Mouse (Mus musculus): Measurements from ENCODE around the gene Leng9.

Leng9 gene

GRCm38 (mm10) chr7:4144046-4144445 lies 6.1 kb downstream of the Leng9 start:
- no peak for DNase-seq

DNA sequence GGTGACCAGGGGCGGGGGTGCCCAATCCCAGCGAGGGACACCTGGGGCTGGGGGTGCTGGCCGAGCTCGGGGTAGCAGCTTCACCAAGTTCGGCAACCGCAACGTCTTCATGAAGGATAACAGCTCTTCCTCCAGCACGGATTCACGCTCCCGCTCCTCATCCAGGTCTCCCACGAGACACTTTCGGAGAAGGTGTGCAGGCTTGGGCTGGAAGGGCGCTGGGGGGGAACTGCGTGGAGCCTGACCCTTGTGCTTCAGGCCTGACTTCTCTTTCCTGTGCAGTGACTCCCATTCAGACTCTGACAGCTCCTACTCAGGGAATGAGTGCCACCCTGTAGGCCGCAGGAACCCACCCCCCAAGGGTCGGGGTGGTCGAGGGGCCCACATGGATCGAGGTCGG lies 6.7 kb downstream of the Leng9 start:
- peak in 1 of 2 experiments; percentile 2 for DNase-seq

DNA sequence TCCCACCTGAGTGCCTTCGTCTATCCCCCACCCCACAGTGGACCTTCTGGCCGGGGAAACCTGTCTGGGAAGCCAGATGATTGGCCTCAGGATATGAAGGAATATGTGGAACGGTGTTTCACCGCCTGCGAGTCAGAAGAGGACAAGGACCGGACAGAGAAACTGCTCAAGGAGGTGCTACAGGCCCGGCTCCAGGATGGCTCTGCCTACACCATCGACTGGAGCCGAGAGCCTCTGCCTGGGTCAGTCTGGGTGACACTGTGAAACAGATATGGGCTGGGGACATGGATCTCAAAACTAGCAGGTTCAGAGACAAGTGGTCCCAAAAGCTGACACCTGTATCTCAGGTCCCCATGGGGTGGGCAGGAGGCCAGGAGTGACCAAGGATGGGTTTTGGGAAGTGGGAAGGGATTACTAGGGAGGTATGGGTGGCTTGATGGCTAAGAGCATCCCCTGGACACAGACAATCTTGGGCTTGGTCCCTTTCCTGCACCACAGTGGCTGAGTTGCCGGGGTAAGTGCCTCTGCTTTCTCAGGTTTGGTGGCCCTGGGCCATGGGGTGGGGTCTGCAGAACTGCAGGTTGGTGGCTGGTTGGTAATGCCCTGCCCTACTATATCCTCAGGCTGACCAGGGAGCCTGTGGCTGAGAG lies 7.3 kb downstream of the Leng9 start:
- DNase-seq, result peak in 1 of 2 experiments; percentile 4

DNA sequence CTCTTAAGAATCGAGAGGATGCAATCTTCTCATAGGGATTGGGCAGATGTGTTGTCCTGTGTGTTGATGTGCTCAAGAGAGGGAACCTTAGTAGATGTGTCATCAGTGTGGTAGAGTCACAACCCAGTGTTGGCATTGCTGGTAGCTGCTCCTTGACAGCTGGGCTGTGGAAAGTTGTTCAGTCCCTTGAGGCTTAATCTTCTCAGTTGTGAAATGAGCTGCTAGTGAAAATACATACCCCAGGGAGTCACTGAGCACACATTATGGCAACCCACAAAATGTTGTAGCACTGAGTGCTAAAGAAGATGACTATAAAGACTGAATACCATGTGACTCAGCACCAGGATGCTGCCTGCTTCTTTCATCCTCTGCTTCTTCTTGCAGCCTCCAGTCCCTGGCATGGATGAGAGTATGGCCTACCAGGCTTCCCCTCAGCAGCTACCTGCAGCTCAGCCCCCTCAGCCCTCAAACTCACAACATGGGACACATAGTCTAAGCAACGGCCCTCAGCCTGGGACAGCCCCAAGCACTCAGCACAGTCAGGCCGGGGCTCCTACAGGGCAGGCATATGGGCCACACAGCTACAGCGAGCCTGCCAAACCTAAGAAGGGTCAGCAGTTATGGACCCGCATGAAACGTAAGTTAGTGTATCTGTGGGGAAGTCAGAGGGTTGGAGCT lies 8.4 kb downstream of the Leng9 start:
- DNase-seq, result no peak

DNA sequence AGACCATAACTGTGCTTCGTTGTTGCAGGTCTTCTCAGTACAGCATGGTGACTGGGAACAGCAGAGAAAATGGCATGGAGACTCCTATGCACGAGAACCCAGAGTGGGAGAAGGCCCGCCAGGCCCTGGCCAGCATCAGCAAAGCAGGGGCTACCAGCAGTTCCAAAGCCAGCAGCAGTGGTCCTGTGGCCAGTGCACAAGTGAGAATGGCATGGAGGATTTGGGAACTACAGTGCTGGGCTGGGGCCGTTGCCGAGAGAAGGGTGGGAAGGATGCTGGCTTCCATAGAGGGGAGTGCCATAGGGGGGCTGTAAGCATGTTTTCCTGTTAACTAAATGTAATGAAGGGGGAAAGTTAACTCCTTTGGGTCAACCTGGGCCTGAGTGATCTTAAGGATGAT lies 10.8 kb downstream of the Leng9 start:
- DNase-seq, result no peak

GRCm38 (mm10) chr7:4138671-4139070 lies 11.5 kb downstream of the Leng9 start:
- DNase-seq, result peak in 1 of 2 experiments; percentile 1

GRCm38 (mm10) chr7:4138181-4138580 lies 12.0 kb downstream of the Leng9 start:
- peak in 1 of 2 experiments; percentile 2 for DNase-seq

- peak in 1 of 2 experiments; percentile 12 for DNase-seq
Observed at GRCm38 (mm10) chr7:4137746-4138145, 12.4 kb downstream of the Leng9 start.

GRCm38 (mm10) chr7:4136771-4137531 lies 13.2 kb downstream of the Leng9 start, which contains the start of gene Leng8:
Leng8 (plus strand) TSS chr7:4137039.
- DNase-seq, result peak; percentile 99 to 100

DNA sequence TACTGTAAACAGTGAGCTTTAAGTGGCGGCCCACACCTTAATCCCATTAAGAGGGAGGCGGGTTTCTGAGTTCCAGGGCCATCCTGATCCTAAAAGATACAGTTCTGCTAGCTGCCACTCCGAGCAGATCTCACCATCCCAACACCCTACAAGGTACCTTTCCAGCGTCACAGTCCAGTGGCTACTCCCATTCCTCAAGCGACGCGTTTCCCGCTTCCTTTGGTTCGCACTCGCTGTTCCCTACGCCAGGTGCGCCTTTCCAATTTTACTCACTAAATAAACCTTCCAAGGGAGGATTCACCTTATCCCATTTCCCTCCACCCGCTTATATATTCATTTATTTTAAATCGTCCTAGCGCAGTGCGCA lies 13.8 kb downstream of the Leng9 start:
- no peak for DNase-seq

DNA sequence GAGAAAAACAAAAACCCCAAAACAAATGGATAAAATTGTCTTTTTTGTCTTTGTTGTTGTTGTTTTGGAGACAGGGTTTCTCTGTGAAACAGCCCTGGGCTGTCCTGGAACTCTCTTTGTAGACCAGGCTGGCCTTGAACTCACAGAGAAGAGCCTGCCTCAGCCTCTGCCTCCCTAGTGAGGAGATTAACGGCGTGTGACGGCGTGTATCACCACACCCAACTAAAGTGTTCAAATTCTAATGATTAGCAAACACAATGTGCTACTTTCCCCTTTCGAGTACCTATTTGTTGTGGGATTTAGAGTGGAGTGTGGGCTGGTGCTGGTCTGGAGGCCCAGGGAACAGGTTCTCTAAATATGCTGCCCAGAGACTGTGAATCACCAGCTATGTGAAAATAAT lies 15.3 kb downstream of the Leng9 start:
- DNase-seq, result no peak

GRCm38 (mm10) chr7:4132998-4133397 lies 17.2 kb downstream of the Leng9 start:
- DNase-seq, result no peak

DNA sequence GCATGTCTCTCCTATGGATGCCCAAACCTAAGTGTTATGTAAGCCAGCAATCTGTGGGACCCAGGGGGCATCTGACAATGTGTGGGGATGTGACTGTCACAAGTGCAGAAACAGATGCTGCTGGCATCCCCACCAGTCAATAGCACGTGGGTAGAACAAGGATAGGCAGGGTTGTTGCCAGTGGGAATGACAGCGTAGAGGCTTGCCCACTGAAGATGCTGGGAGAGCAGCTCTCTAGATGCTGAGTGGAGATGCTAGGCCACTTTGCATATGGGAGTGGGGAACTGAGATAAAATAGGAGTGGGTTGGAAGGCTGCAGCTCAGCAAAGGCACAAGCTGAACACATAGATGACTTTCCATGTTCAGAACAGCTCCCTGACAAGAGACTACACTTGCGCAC lies 17.6 kb downstream of the Leng9 start:
- DNase-seq, result no peak

GRCm38 (mm10) chr7:4131964-4132363 lies 18.2 kb downstream of the Leng9 start:
- no peak for DNase-seq

- peak; percentile 89 to 93 for DNase-seq
Observed at GRCm38 (mm10) chr7:4130686-4131452, 19.3 kb downstream of the Leng9 start.

DNA sequence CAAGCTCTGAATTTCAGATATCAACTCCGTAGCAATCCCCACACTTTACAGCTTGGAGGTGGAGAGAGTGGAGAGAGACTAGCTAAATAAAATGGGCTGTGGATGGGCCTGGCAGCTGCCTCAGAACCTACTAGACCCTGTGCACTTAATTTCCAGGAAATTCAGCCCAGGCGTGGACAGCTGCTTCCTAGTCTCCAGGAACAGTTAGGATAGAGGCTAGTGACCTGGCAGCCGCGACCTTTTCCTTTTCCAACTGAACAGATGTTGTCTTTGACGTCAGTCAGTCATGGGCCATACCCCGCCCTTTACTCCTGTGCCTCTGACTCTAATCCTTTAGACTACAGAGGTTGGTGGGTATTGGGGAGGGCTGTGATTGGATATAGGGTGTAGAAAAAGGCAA lies 21.3 kb downstream of the Leng9 start:
- DNase-seq, result no peak

GRCm38 (mm10) chr7:4127894-4128293 lies 22.3 kb downstream of the Leng9 start:
- DNase-seq, result no peak

DNA sequence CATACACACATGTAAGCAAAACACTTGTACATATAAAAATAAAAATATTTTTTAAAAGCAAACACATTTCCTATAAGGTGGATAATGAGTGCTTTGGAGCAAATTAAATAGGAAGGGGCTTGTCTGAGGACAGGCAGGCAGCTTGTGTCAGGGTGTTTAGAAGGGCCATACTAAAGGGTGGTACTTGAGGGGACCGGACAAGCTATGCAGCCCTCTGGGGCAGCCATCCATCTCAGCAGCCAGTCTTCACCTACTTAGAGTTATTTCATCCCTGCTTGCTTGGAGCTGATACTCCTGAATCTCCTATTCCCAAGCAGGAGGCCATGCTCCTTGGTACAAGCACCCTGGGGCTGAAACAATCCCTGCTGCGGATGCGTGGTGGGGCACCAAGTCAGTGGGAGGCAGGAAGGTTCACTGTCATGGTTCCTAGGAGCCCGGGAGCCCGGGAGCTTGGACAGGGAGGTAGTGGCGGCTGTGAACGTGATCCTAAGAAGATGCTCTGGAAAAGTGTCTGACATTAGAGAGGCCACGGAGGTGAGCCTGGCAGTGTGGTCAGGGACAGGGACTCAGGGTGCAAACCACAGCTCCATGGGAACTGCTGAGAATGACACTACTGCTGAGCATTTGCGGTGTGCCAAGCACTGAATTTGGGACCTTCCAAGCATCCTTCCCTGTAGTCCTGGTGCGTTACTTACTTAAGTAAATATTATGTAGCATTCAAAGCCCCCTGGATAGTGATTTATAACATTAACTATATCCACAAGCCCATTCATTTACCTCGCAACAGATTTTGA lies 23.0 kb downstream of the Leng9 start:
- DNase-seq, result no peak

- no peak for DNase-seq
Observed at GRCm38 (mm10) chr7:4125306-4125705, 24.9 kb downstream of the Leng9 start.

- DNase-seq, result no peak
Observed at GRCm38 (mm10) chr7:4124856-4125255, 25.3 kb downstream of the Leng9 start.

GRCm38 (mm10) chr7:4124315-4124759 lies 25.8 kb downstream of the Leng9 start:
- peak; percentile 53 to 59 for DNase-seq

DNA sequence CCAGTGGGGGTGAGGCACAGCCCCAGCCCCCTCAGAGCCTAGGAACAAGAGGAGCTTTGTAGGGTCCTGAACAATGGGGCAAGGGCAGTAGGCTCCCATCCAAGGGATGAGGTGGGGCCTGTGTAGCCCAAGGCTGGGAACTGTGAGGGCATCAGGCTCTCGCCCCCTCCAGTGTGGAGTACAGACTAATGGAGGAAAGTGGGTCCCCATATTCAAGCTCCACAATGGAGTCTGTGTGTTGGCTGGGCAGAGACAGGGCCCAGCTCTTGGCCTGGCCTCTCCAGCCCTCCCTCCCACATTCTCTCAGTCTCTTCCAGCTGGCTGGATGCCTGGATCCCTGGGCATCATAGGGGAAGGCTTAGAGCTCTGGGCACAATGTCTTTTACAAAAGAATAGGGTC lies 26.4 kb downstream of the Leng9 start:
- peak; percentile 78 to 84 for DNase-seq

Data from cerebellum, postnatal 36 days (tissue).